Mouse (Mus musculus) lung, adult 2 months (tissue): ENCODE results near the gene Arfgap2.

Experiments used
- CTCF ChIP-seq: fragments of 200-500 bp; IDR thresholded peaks from 2 replicates; pipeline ENCODE4 v1.5.1; 2011; ENCODE audit warnings: mild to moderate bottlenecking, low read length, control low read depth; ENCODE audit not compliant: insufficient read depth
- POLR2A ChIP-seq: fragments of 200-500 bp; IDR thresholded peaks from 2 replicates; pipeline ENCODE4 v1.6.1; 2011; ENCODE audit warnings: low read depth, mild to moderate bottlenecking, control low read depth, low read length, borderline replicate concordance; ENCODE audit errors: extremely low read depth

GRCm38 (mm10) chr2:91217032-91217431, 47.7 kb upstream of the Arfgap2 start:
- TF ChIP-seq POLR2A (no peak), CTCF (no peak)
